Mouse (Mus musculus) midbrain, embryonic 10.5 days (tissue): Measurements from ENCODE around the gene Rpsa. TPM values are rescaled to one million over a fixed set of nuclear protein-coding genes. Genes with fewer than 3 reads are reported as not detected.

Experiments used
- DNase-seq: peaks from one replicate; pipeline ENCODE4 v3.0.0-alpha.2; 2017; ENCODE audit warnings: low spot score
- H3K27ac ChIP-seq: fragments of 300-500 bp; sonication (generic); replicated peaks from 2 replicates; pipeline ENCODE4 v1.5.1; 2016; ENCODE audit warnings: mild to moderate bottlenecking
- H3K27me3 ChIP-seq: fragments of 300-500 bp; sonication (generic); 2 replicates; pipeline ENCODE4 v1.6.1; 2016; ENCODE audit warnings: low read depth, mild to moderate bottlenecking; ENCODE audit not compliant: poor library complexity, severe bottlenecking
- H3K36me3 ChIP-seq: fragments of 300-500 bp; sonication (generic); 2 replicates; pipeline ENCODE4 v1.6.1; 2016; ENCODE audit warnings: mild to moderate bottlenecking, moderate library complexity
- H3K4me1 ChIP-seq: fragments of 300-500 bp; sonication (generic); 2 replicates; pipeline ENCODE4 v1.6.1; 2016
- H3K4me3 ChIP-seq: fragments of 300-500 bp; sonication (generic); 2 replicates; pipeline ENCODE4 v1.5.1; 2016; ENCODE audit warnings: mild to moderate bottlenecking, moderate library complexity
- H3K9me3 ChIP-seq: fragments of 300-500 bp; sonication (generic); replicated peaks from 2 replicates; pipeline ENCODE4 v1.6.1; 2016; ENCODE audit warnings: mild to moderate bottlenecking
- WGBS: fragments of 180-500 bp; shearing (Covaris S2); methylation state at CpG from one replicate; pipeline ENCODE4 v1.1.7; 2016; 5-methylcytosine and 5-hydroxymethylcytosine counted together
- polyA plus RNA-seq: library from polyadenylated mRNA; unstranded; fragments of >200 nt; fragmentation: Nextera tagmentation; extraction: Ambion mirVana; gene quantifications from 2 replicates; pipeline ENCODE4 v1.2.1, GENCODE M21; 2016

Rpsa gene
- polyA plus RNA-seq, 1 experiment from 2014 or later, result 1,575 TPM

GRCm38 (mm10) chr9:120144474-120144873 lies 17.0 kb downstream of the Rpsa start:
- Histone ChIP-seq H3K4me1 (peaks cover 8% of the 10 kb centered on the region), H3K9me3 (no peaks in the 10 kb centered on the region), H3K27ac (no peak overlapping the region), H3K27me3 (peaks cover 8% of the 10 kb centered on the region), H3K36me3 (no peaks in the 10 kb centered on the region), H3K4me3 (no peak overlapping the region)
- no peak for DNase-seq
- WGBS, result 91% methylated on average over 13 of the region's 13 CpGs

- Histone ChIP-seq H3K9me3 (no peaks in the 10 kb centered on the region), H3K27me3 (peaks cover 37% of the 10 kb centered on the region), H3K4me3 (no peak within 1 kb of the TSS), H3K27ac (peak within 1 kb of the TSS; percentile 57), H3K36me3 (no peaks in the 10 kb centered on the region), H3K4me1 (peaks cover 15% of the 10 kb centered on the region)
- DNase-seq, result no peak
- 46% methylated on average over 11 of the region's 11 CpGs for WGBS
These were observed 21.8 kb downstream of the Rpsa start, which contains the start of gene Mobp for GRCm38 (mm10) chr9:120149222-120149828. Gene Mobp (plus strand): TSS chr9:120149707.

GRCm38 (mm10) chr9:120151152-120151551 lies 23.7 kb downstream of the Rpsa start:
- Histone ChIP-seq H3K27me3 (peaks cover 47% of the 10 kb centered on the region), H3K27ac (no peak overlapping the region), H3K4me3 (no peak overlapping the region), H3K36me3 (no peaks in the 10 kb centered on the region), H3K9me3 (no peaks in the 10 kb centered on the region), H3K4me1 (peaks cover 18% of the 10 kb centered on the region)
- 79% methylated on average over 5 of the region's 5 CpGs for WGBS
- no peak for DNase-seq

GRCm38 (mm10) chr9:120151906-120152399 lies 24.5 kb downstream of the Rpsa start:
- Histone ChIP-seq H3K4me3 (no peak overlapping the region), H3K36me3 (no peaks in the 10 kb centered on the region), H3K27me3 (peaks cover 47% of the 10 kb centered on the region), H3K4me1 (peaks cover 18% of the 10 kb centered on the region), H3K9me3 (no peaks in the 10 kb centered on the region), H3K27ac (no peak overlapping the region)
- WGBS, result 82% methylated on average over 12 of the region's 12 CpGs
- DNase-seq, result no peak

GRCm38 (mm10) chr9:120158047-120158446 lies 30.6 kb downstream of the Rpsa start:
- Histone ChIP-seq H3K27ac (no peak overlapping the region), H3K9me3 (no peaks in the 10 kb centered on the region), H3K36me3 (no peaks in the 10 kb centered on the region), H3K4me1 (peaks cover 15% of the 10 kb centered on the region), H3K4me3 (no peak overlapping the region), H3K27me3 (peaks cover 21% of the 10 kb centered on the region; the same call in 1 of the 2 replicates)
- no peak for DNase-seq
- WGBS, result 43% methylated on average over 4 of the region's 4 CpGs

- WGBS, result 88% methylated on average over 16 of the region's 16 CpGs
- Histone ChIP-seq H3K36me3 (no peaks in the 10 kb centered on the region), H3K4me1 (no peaks in the 10 kb centered on the region), H3K27ac (no peak overlapping the region), H3K4me3 (no peak overlapping the region), H3K9me3 (no peaks in the 10 kb centered on the region), H3K27me3 (peaks cover 10% of the 10 kb centered on the region; the same call in 1 of the 2 replicates)
- DNase-seq, result no peak
These were observed 36.4 kb downstream of the Rpsa start for GRCm38 (mm10) chr9:120163862-120164261.

- no peaks in the 10 kb centered on the region for H3K36me3 ChIP-seq
- WGBS, result 72% methylated on average over 11 of the region's 11 CpGs
- H3K9me3 ChIP-seq, result peaks cover 8% of the 10 kb centered on the region; the same call in 1 of the 2 replicates
- no peaks in the 10 kb centered on the region for H3K4me1 ChIP-seq
- no peak overlapping the region for H3K27ac ChIP-seq
- no peak overlapping the region for H3K4me3 ChIP-seq
- peaks cover 10% of the 10 kb centered on the region; the same call in 1 of the 2 replicates for H3K27me3 ChIP-seq
- no peak for DNase-seq
These were observed 40.3 kb downstream of the Rpsa start for GRCm38 (mm10) chr9:120167826-120168225.

GRCm38 (mm10) chr9:120171295-120171694 lies 43.8 kb downstream of the Rpsa start:
- H3K9me3 ChIP-seq, result peaks cover 12% of the 10 kb centered on the region; the same call in 1 of the 2 replicates
- 49% methylated on average over 5 of the region's 5 CpGs for WGBS

GRCm38 (mm10) chr9:120174436-120175137 lies 47.1 kb downstream of the Rpsa start:
- H3K4me3 ChIP-seq, result no peak overlapping the region
- H3K4me1 ChIP-seq, result no peaks in the 10 kb centered on the region
- H3K9me3 ChIP-seq, result peaks cover 12% of the 10 kb centered on the region; the same call in 1 of the 2 replicates
- H3K27me3 ChIP-seq, result no peaks in the 10 kb centered on the region
- no peak overlapping the region for H3K27ac ChIP-seq
- no peaks in the 10 kb centered on the region for H3K36me3 ChIP-seq
- no peak for DNase-seq
- 85% methylated on average over 18 of the region's 18 CpGs for WGBS

More at GRCm38 (mm10) chr9:120171295-120171694, 43.8 kb downstream of the Rpsa start:
- no peak overlapping the region for H3K27ac ChIP-seq
- H3K27me3 ChIP-seq, result peaks cover 10% of the 10 kb centered on the region; the same call in 1 of the 2 replicates
- H3K36me3 ChIP-seq, result no peaks in the 10 kb centered on the region
- no peaks in the 10 kb centered on the region for H3K4me1 ChIP-seq
- DNase-seq, result peak; percentile 58
- no peak overlapping the region for H3K4me3 ChIP-seq

GRCm38 (mm10) chr9:120178813-120179212 lies 51.3 kb downstream of the Rpsa start:
- Histone ChIP-seq H3K4me1 (no peaks in the 10 kb centered on the region), H3K27me3 (no peaks in the 10 kb centered on the region), H3K36me3 (no peaks in the 10 kb centered on the region), H3K4me3 (no peak overlapping the region), H3K27ac (no peak overlapping the region), H3K9me3 (no peaks in the 10 kb centered on the region)
- 93% methylated on average over 10 of the region's 10 CpGs for WGBS
- no peak for DNase-seq

Other genes starting within 250 kb of the Rpsa start
- gene Wdr48, start 232.8 kb upstream of the Rpsa start, polyA plus RNA-seq, result 65.8 and 71.6 TPM in 2 replicates
- gene Gorasp1, start 190.1 kb upstream of the Rpsa start, polyA plus RNA-seq, result 27.3 and 29.4 TPM in 2 replicates
- gene Ttc21a, start 190.1 kb upstream of the Rpsa start, polyA plus RNA-seq, result 0.16 and 0.42 TPM in 2 replicates
- gene Csrnp1, start 143.0 kb upstream of the Rpsa start, polyA plus RNA-seq, result 1.9 and 2.7 TPM in 2 replicates
- gene Xirp1, start 104.1 kb upstream of the Rpsa start, polyA plus RNA-seq, result not detected in 2 replicates
- gene Cx3cr1, start 57.8 kb upstream of the Rpsa start, polyA plus RNA-seq, result 5.9 and 6.7 TPM in 2 replicates
- gene Ccr8, start 35.6 kb upstream of the Rpsa start, polyA plus RNA-seq, result not detected in 2 replicates
- gene Slc25a38, start 17.3 kb upstream of the Rpsa start, polyA plus RNA-seq, result 40.4 and 42.1 TPM in 2 replicates
- gene Mobp, start 22.0 kb downstream of the Rpsa start, polyA plus RNA-seq, result 0.22 and 0.73 TPM in 2 replicates
- gene Myrip, start 173.8 kb downstream of the Rpsa start, polyA plus RNA-seq, result 0.43 and 0.79 TPM in 2 replicates